Comparison of ENCODE assay signal across 17 mouse cellular contexts in genomic region chr10:77374948-77375347, GRCm38 (mm10).
"Had no signal": no experiment of that assay in that cellular context is flagged by ENCODE, and none has a peak within 500 bp of the region (broad histone marks: within the 10 kb centered on the region; RNA-seq: fewer than 3 reads in every experiment).

No protein-coding gene starts in this region.

- H3K9me3 ChIP-seq: limb, embryonic 10.5 days; limb, embryonic 13.5 days; liver, embryonic 12.5 days; liver, embryonic 15.5 days; midbrain, embryonic 12.5 days; midbrain, embryonic 15.5 days; neural tube, embryonic 13.5 days had no signal

- H3K27ac ChIP-seq: kidney, postnatal 0 days; layer of hippocampus, adult 2 months; limb, embryonic 10.5 days; limb, embryonic 13.5 days; liver, embryonic 12.5 days; liver, embryonic 15.5 days; macrophage; midbrain, embryonic 12.5 days; midbrain, embryonic 15.5 days; neural tube, embryonic 13.5 days had no signal

- H3K4me3 ChIP-seq: layer of hippocampus, adult 2 months; limb, embryonic 10.5 days; limb, embryonic 13.5 days; liver, embryonic 12.5 days; liver, embryonic 15.5 days; midbrain, embryonic 12.5 days; midbrain, embryonic 15.5 days; neural tube, embryonic 13.5 days had no signal

- ATAC-seq: liver, embryonic 12.5 days; lung, postnatal 0 days; midbrain, embryonic 15.5 days had no signal

- H3K4me2 ChIP-seq: limb, embryonic 13.5 days; liver, embryonic 12.5 days; liver, embryonic 15.5 days; lung, embryonic 14.5 days; midbrain, embryonic 12.5 days; midbrain, embryonic 15.5 days; neural tube, embryonic 13.5 days had no signal

- DNase-seq: kidney, postnatal 25 days; layer of hippocampus, adult 9-11 months; liver; lung, embryonic 14.5 days; thymus, adult 18-20 months; thymus, postnatal 36 days had no signal

- H3K4me1 ChIP-seq: liver, embryonic 12.5 days; liver, embryonic 15.5 days; midbrain, embryonic 12.5 days; neural tube, embryonic 13.5 days had no signal

- H3K9ac ChIP-seq: limb, embryonic 13.5 days; liver, embryonic 12.5 days; liver, embryonic 15.5 days; lung, embryonic 14.5 days; midbrain, embryonic 12.5 days; midbrain, embryonic 15.5 days; neural tube, embryonic 13.5 days had no signal

- H3K36me3 ChIP-seq: limb, embryonic 10.5 days; limb, embryonic 13.5 days; liver, embryonic 12.5 days; liver, embryonic 15.5 days; midbrain, embryonic 12.5 days; midbrain, embryonic 15.5 days; neural tube, embryonic 13.5 days had no signal

- H3K27me3 ChIP-seq: limb, embryonic 13.5 days; liver, embryonic 12.5 days; liver, embryonic 15.5 days; midbrain, embryonic 12.5 days; midbrain, embryonic 15.5 days; neural tube, embryonic 13.5 days had no signal
